Mouse (Mus musculus) adrenal gland, postnatal 14 days (tissue): ENCODE measurements around the gene Tcl1b3. TPM values are rescaled to one million over a fixed set of nuclear protein-coding genes. Genes with fewer than 3 reads are reported as not detected.
"Not testable (repeated sequence)": the region's sequence is repeated elsewhere in the genome, so short reads cannot be mapped to it uniquely, and the experiment has no call there.

Experiments
- DNase-seq: peaks from one replicate; pipeline ENCODE4 v3.0.0; 2021; ENCODE audit warnings: mixed read lengths
- long read RNA-seq, 2 experiments: library from polyadenylated mRNA; stranded (forward); transcript quantifications; one replicate each; pipeline ENCODE4 v2.0.0; 2021
- total RNA-seq: library from RNA; stranded (reverse); gene quantifications from 2 replicates; pipeline ENCODE4 v1.2.3, GENCODE M21; 2021

Gene Tcl1b3
- not detected in 2 replicates for total RNA-seq
- long read RNA-seq, experiment 1 = 0 reads
- long read RNA-seq, experiment 2 = 0 reads

- not testable (repeated sequence) for DNase-seq
Measured at GRCm38 (mm10) chr12:105190743-105191142, at the start of gene Tcl1b3. Gene Tcl1b3, plus strand, starts transcription at chr12:105191043.

GRCm38 (mm10) chr12:105143096-105143495, 47.7 kb upstream of the Tcl1b3 start:
- peak; percentile 28 for DNase-seq

GRCm38 (mm10) chr12:105144928-105145327, 45.9 kb upstream of the Tcl1b3 start:
- DNase-seq = not testable (repeated sequence)

- DNase-seq = no peak
Measured at GRCm38 (mm10) chr12:105145714-105146113, 45.1 kb upstream of the Tcl1b3 start, which contains the start of gene Tcl1b2. Gene Tcl1b2, plus strand, starts transcription at chr12:105146014.

- DNase-seq = peak; percentile 21
Measured at GRCm38 (mm10) chr12:105155286-105155685, 35.6 kb upstream of the Tcl1b3 start.

- no peak for DNase-seq
Measured at GRCm38 (mm10) chr12:105158842-105159241, 32.0 kb upstream of the Tcl1b3 start.

GRCm38 (mm10) chr12:105159390-105159789, 31.5 kb upstream of the Tcl1b3 start, which contains the start of gene Tcl1b1:
Gene Tcl1b1, plus strand, starts transcription at chr12:105159690.
- DNase-seq = no peak

GRCm38 (mm10) chr12:105166734-105167133, 24.1 kb upstream of the Tcl1b3 start:
- DNase-seq = no peak

- no peak for DNase-seq
Measured at GRCm38 (mm10) chr12:105173366-105173765, 17.5 kb upstream of the Tcl1b3 start.

GRCm38 (mm10) chr12:105174318-105174717, 16.5 kb upstream of the Tcl1b3 start:
- DNase-seq = peak; percentile 88

- DNase-seq = not testable (repeated sequence)
Measured at GRCm38 (mm10) chr12:105176044-105176443, 14.8 kb upstream of the Tcl1b3 start, which contains the start of gene Tcl1b5. Gene Tcl1b5, plus strand, starts transcription at chr12:105176344.

- DNase-seq = not testable (repeated sequence)
Measured at GRCm38 (mm10) chr12:105181040-105181644, 9.7 kb upstream of the Tcl1b3 start.

- peak; percentile 35 for DNase-seq
Measured at GRCm38 (mm10) chr12:105188980-105189379, 1.9 kb upstream of the Tcl1b3 start.

GRCm38 (mm10) chr12:105199684-105200497, 9.0 kb downstream of the Tcl1b3 start:
- DNase-seq = not testable (repeated sequence)

- DNase-seq = not testable (repeated sequence)
Measured at GRCm38 (mm10) chr12:105201657-105202056, 10.8 kb downstream of the Tcl1b3 start, which contains the start of gene Tcl1b4. Gene Tcl1b4, plus strand, starts transcription at chr12:105201957.

- DNase-seq = no peak
Measured at GRCm38 (mm10) chr12:105207071-105207470, 16.2 kb downstream of the Tcl1b3 start.

GRCm38 (mm10) chr12:105208441-105208840, 17.6 kb downstream of the Tcl1b3 start:
- DNase-seq = no peak

- no peak for DNase-seq
Measured at GRCm38 (mm10) chr12:105209231-105209630, 18.4 kb downstream of the Tcl1b3 start.

GRCm38 (mm10) chr12:105217101-105217760, 26.4 kb downstream of the Tcl1b3 start:
- no peak for DNase-seq

GRCm38 (mm10) chr12:105222601-105223319, 31.9 kb downstream of the Tcl1b3 start, which contains the start of gene Tcl1:
Gene Tcl1, minus strand, starts transcription at chr12:105222793.
- DNase-seq = no peak

- no peak for DNase-seq
Measured at GRCm38 (mm10) chr12:105224621-105225320, 33.9 kb downstream of the Tcl1b3 start.
